Mouse (Mus musculus) limb, embryonic 14.5 days (tissue): ENCODE results near the gene Atp2a1. TPM values are rescaled to one million over a fixed set of nuclear protein-coding genes. Genes with fewer than 3 reads are reported as not detected.
A peak's percentile ranks its signal among the peaks of the same experiment; 100 is the strongest.

Experiments used
- ATAC-seq: fragments of 200-750 bp; cut with Nextera tagmentation; 2 replicates; pipeline ENCODE4 v1.8.0; 2017; ENCODE audit warnings: low read depth, moderate number of reproducible peaks, moderate TSS enrichment; ENCODE audit not compliant: low FRiP score
- DNase-seq: peaks from one replicate; pipeline ENCODE4 v3.0.0-alpha.2; 2015; ENCODE audit warnings: low spot score
- H3K27ac ChIP-seq: fragments of 300-500 bp; sonication (generic); replicated peaks from 2 replicates; pipeline ENCODE4 v1.5.1; 2014; ENCODE audit warnings: low read depth, mild to moderate bottlenecking, low read length, moderate library complexity, mixed read lengths
- H3K27me3 ChIP-seq: fragments of 300-500 bp; sonication (generic); 2 replicates; pipeline ENCODE4 v1.6.1; 2014; ENCODE audit warnings: low read length, mixed read lengths; ENCODE audit not compliant: control insufficient read depth, insufficient read depth
- H3K36me3 ChIP-seq: fragments of 300-500 bp; sonication (generic); 2 replicates; pipeline ENCODE4 v1.6.1; 2014; ENCODE audit warnings: mild to moderate bottlenecking, low read length, moderate library complexity, mixed read lengths; ENCODE audit not compliant: control insufficient read depth, insufficient read depth
- H3K4me1 ChIP-seq: fragments of 300-500 bp; sonication (generic); 2 replicates; pipeline ENCODE4 v1.6.1; 2014; ENCODE audit warnings: antibody characterized with exemption, low read length, mixed read lengths; ENCODE audit not compliant: control insufficient read depth, insufficient read depth
- H3K4me2 ChIP-seq: fragments of 300-500 bp; sonication (generic); replicated peaks from 2 replicates; pipeline ENCODE4 v1.6.1; 2014; ENCODE audit warnings: low read depth, mild to moderate bottlenecking, low read length, moderate library complexity; ENCODE audit not compliant: severe bottlenecking
- H3K4me3 ChIP-seq: fragments of 300-500 bp; sonication (generic); replicated peaks from 2 replicates; pipeline ENCODE4 v1.5.1; 2014; ENCODE audit warnings: low read length
- H3K9ac ChIP-seq: fragments of 300-500 bp; sonication (generic); 2 replicates; pipeline ENCODE4 v1.6.1; 2014; ENCODE audit warnings: mild to moderate bottlenecking, low read depth, low read length, moderate library complexity; ENCODE audit not compliant: severe bottlenecking
- H3K9me3 ChIP-seq: fragments of 300-500 bp; sonication (generic); 2 replicates; pipeline ENCODE4 v1.6.1; 2016; ENCODE audit warnings: low read length; ENCODE audit not compliant: control insufficient read depth
- POLR2A ChIP-seq: fragments of 200-500 bp; IDR thresholded peaks from 2 replicates; pipeline ENCODE4 v1.8.0; 2012; ENCODE audit warnings: inconsistent platforms, mild to moderate bottlenecking, moderate library complexity, borderline replicate concordance; ENCODE audit not compliant: insufficient read depth, insufficient read length; ENCODE audit errors: extremely low read depth
- WGBS: fragments of 180-500 bp; shearing (Covaris S2); extraction: QIAGEN DNeasy Blood & Tissue Kit; methylation state at CpG from one replicate; pipeline ENCODE4 v1.1.7; 2014; 5-methylcytosine and 5-hydroxymethylcytosine counted together
- polyA plus RNA-seq, 2 experiments: library from polyadenylated mRNA; depleted of rRNA in 1 of 2; stranded (reverse) in 1 of 2; unstranded in 1 of 2; fragments of >200 nt; fragmentation: Nextera tagmentation in 1 of 2; extraction: Ambion mirVana in 1 of 2; gene quantifications; 2 replicates each; pipeline versions ENCODE4 v1.2.1 to v1.2.3; 2012 to 2014

The Atp2a1 gene
- polyA plus RNA-seq, 2 experiments: 89.8 to 131 TPM

DNA sequence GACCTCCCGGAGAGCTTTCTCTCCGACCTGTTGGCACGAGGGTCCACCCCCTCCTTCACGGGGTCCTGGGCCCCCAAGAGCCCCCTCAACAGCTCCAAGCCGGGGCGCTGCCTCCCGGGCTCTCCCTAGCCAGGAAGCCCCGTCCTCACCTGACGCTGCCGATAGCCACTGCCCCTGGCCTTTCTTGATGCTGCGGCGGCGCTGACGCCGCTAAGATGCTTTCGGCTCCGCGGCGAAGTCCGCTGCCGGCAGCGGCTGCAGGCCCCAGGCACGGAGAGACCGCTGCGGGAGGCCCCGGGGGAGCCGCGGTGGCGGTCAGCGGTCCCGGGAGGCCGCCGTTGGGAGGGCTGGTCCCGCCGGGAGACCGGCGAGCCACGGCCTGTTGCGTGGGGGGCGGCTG is 39.8 kb upstream of the Atp2a1 start:
- under 1% methylated on average over 25 of the region's 40 CpGs for WGBS

DNA sequence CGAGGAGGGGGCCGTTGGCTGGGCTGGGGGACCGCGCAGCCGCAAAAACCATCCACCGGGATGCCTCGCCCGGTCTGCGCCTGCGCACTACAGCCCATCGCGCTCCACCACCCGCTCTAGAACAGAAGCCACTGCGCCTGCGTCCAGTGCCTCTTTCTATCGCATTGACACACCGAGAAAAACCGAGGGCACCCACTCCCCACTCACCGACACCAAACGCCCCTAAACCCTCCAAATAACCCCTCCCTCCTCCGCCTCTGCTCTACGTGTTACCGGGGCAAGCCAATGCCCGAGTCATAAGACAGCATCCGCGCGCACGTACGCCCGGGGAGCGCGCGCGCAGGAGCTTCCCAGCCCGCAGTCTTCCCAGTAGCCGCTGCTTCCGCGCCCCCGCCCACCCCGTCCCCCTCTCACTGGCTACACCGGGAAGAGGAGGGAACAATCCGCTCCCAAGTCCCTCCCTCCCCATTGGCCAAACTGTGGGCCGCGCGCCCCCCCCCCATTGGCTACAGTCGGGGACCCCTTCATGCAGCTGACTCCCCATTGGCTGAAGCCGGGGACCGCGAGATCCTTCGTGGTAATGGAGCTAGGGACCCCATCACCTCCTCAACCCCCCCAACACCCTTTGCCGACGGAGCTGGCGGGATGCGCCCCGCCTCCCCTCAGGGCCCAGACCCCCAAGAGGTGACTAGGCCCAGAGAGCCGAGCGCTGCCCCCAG is 39.3 kb upstream of the Atp2a1 start:
- Histone ChIP-seq H3K9me3 (no peaks in the 10 kb centered on the region), H3K36me3 (peaks cover 42% of the 10 kb centered on the region), H3K27ac (peak overlapping the region; percentile 97), H3K4me2 (peak overlapping the region; percentile 88), H3K27me3 (no peaks in the 10 kb centered on the region), H3K9ac (peak overlapping the region; percentile 98), H3K4me1 (peaks cover 13% of the 10 kb centered on the region), H3K4me3 (peak overlapping the region; percentile 99)
- TF ChIP-seq POLR2A: peak; percentile 51; the same call in 1 of the 2 replicates
- DNase-seq (peak; percentile 98), ATAC-seq (peak; percentile 92)
- WGBS: 1% methylated on average over 32 of the region's 57 CpGs

More for the DNA sequence above, 39.8 kb upstream of the Atp2a1 start:
- Histone ChIP-seq H3K27ac (peak overlapping the region; percentile 97), H3K9me3 (no peaks in the 10 kb centered on the region), H3K4me2 (peak overlapping the region; percentile 88), H3K27me3 (no peaks in the 10 kb centered on the region), H3K9ac (peak overlapping the region; percentile 98), H3K4me3 (peak overlapping the region; percentile 99), H3K36me3 (peaks cover 36% of the 10 kb centered on the region), H3K4me1 (peaks cover 13% of the 10 kb centered on the region)
- ATAC-seq: no peak
- TF ChIP-seq POLR2A: no peak
- DNase-seq: no peak

DNA sequence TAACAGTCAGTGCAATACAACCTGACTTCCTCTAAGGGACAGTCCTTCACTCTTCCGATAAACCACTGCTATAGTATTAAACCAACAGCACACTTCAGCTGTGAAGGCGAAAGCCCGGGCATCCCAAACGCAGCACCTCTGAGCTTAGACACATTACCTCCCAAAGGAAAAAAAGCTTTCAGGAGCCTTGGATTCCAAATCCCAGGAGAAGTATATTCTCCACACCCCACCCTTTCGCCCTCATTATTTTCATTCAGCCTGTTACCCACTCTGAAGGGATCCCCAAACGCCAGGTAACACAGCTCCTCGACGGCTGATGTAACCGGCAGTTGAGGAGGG is 38.7 kb upstream of the Atp2a1 start:
- peaks cover 47% of the 10 kb centered on the region for H3K36me3 ChIP-seq
- 4% methylated on average over 9 of the region's 9 CpGs for WGBS
- H3K4me3 ChIP-seq: peak overlapping the region; percentile 99
- no peaks in the 10 kb centered on the region for H3K9me3 ChIP-seq
- H3K27me3 ChIP-seq: no peaks in the 10 kb centered on the region
- ATAC-seq (no peak), DNase-seq (no peak)
- H3K4me2 ChIP-seq: peak overlapping the region; percentile 88
- peak overlapping the region; percentile 98 for H3K9ac ChIP-seq
- peaks cover 13% of the 10 kb centered on the region for H3K4me1 ChIP-seq
- TF ChIP-seq POLR2A: no peak
- peak overlapping the region; percentile 97 for H3K27ac ChIP-seq

DNA sequence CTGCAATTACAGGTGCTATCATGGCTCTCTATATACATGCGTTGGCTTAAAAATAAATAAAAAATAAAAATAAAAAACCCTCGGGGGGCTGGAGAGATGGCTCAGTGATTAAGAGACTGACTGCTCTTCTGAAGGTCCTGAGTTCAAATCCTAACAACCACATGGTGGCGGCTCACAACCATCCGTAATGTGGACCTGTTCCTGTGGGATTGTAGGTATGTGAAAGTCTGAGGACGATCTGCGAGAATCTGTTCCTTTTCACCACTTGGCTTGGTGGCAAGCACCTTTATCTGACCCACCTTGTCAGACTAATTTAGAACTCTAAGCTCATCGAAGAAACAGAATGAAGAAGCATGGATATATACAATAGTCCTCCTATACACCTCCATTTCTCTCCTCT is 36.5 kb upstream of the Atp2a1 start:
- TF ChIP-seq POLR2A: no peak
- no peak overlapping the region for H3K4me3 ChIP-seq
- DNase-seq (no peak), ATAC-seq (no peak)
- H3K27ac ChIP-seq: no peak overlapping the region
- H3K9me3 ChIP-seq: no peaks in the 10 kb centered on the region
- H3K4me2 ChIP-seq: no peak overlapping the region
- no peaks in the 10 kb centered on the region for H3K27me3 ChIP-seq
- no peak overlapping the region for H3K9ac ChIP-seq
- peaks cover 70% of the 10 kb centered on the region for H3K36me3 ChIP-seq
- 95% methylated on average over 7 of the region's 7 CpGs for WGBS
- peaks cover 13% of the 10 kb centered on the region for H3K4me1 ChIP-seq

DNA sequence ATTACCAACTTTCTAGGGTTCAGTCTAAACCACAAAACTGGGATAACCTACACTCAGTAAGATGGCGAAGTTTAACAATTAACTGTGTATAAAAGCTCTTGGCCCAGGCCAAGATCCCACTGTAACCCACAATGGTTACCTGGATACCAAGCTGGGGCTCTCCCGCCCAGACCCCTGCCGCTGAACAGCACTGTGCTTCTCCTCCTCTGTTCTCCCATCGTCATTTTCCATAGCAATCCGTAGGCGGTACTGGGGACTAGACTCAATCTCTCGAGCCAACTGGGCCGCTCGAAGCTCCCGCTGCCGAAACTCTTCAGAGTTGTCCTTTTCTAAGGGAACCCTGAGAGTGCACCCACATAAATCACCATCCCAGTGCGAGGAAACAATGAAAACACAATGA is 35.1 kb upstream of the Atp2a1 start:
- TF ChIP-seq POLR2A: no peak
- Histone ChIP-seq H3K4me2 (no peak overlapping the region), H3K4me3 (no peak overlapping the region), H3K9ac (no peak overlapping the region), H3K27ac (no peak overlapping the region), H3K9me3 (no peaks in the 10 kb centered on the region), H3K4me1 (peaks cover 8% of the 10 kb centered on the region; the same call in 1 of the 2 replicates), H3K36me3 (peaks cover 84% of the 10 kb centered on the region), H3K27me3 (no peaks in the 10 kb centered on the region)
- ATAC-seq (no peak), DNase-seq (no peak)
- 93% methylated on average over 12 of the region's 12 CpGs for WGBS
